Mouse (Mus musculus) kidney, adult 2 months (tissue): ENCODE data around the gene Ino80d. TPM values are rescaled to one million over a fixed set of nuclear protein-coding genes. Genes with fewer than 3 reads are reported as not detected.

Experiments
- DNase-seq: peaks from one replicate; pipeline ENCODE4 v3.0.0; 2021
- H3K27ac ChIP-seq: fragments of 200-500 bp; 2 replicates; pipeline ENCODE4 v1.5.1; 2012; ENCODE audit warnings: low read depth, low read length, control low read depth, inconsistent platforms; ENCODE audit not compliant: insufficient read depth
- H3K27me3 ChIP-seq: fragments of 200-500 bp; replicated peaks from 2 replicates; pipeline ENCODE4 v1.6.1; 2012; ENCODE audit warnings: mild to moderate bottlenecking, moderate library complexity, low read length, inconsistent platforms; ENCODE audit not compliant: control insufficient read depth, insufficient read depth
- H3K36me3 ChIP-seq: fragments of 200-500 bp; 2 replicates; pipeline ENCODE4 v1.6.1; 2012; ENCODE audit warnings: mild to moderate bottlenecking, moderate library complexity, low read length, inconsistent platforms; ENCODE audit not compliant: control insufficient read depth, insufficient read depth
- H3K4me1 ChIP-seq: fragments of 200-500 bp; 2 replicates; pipeline ENCODE4 v1.6.1; 2011; ENCODE audit warnings: low read length; ENCODE audit not compliant: control insufficient read depth, insufficient read depth
- H3K4me3 ChIP-seq: fragments of 200-500 bp; 2 replicates; pipeline ENCODE4 v1.5.1; 2011; ENCODE audit warnings: mild to moderate bottlenecking, low read depth, low read length, control low read depth; ENCODE audit not compliant: insufficient read depth
- CTCF ChIP-seq: fragments of 200-500 bp; conservative IDR thresholded peaks from 2 replicates; pipeline ENCODE4 v1.5.1; 2011; ENCODE audit warnings: low read depth, mild to moderate bottlenecking, control low read depth, low read length, moderate library complexity, mixed read lengths; ENCODE audit not compliant: insufficient read depth, insufficient read length
- POLR2A ChIP-seq: fragments of 200-500 bp; IDR thresholded peaks from one replicate; pipeline ENCODE4 v1.6.1; 2011; ENCODE audit warnings: low read depth, low read length, control low read depth
- WGBS: fragments of 180-500 bp; shearing (Covaris S2); methylation state at CpG from one replicate; pipeline ENCODE4 v1.1.7; 2018; 5-methylcytosine and 5-hydroxymethylcytosine counted together
- polyA plus RNA-seq: library from polyadenylated mRNA; depleted of rRNA; stranded (reverse); fragments of >200 nt; gene quantifications from 2 replicates; pipeline ENCODE4 v1.2.3, GENCODE M21; 2012

The Ino80d gene
- polyA plus RNA-seq, 1 experiment, result 8.1 TPM

- no peak overlapping the region for H3K4me3 ChIP-seq
- no peaks in the 10 kb centered on the region for H3K27me3 ChIP-seq
- peak; percentile 19 for DNase-seq
- TF ChIP-seq POLR2A (no peak), CTCF (no peak)
- WGBS, result 87% methylated on average over 3 of the region's 3 CpGs
- H3K36me3 ChIP-seq, result no peaks in the 10 kb centered on the region; the same call in none of the 2 replicates
- no peaks in the 10 kb centered on the region for H3K4me1 ChIP-seq
- no peak overlapping the region for H3K27ac ChIP-seq
Observed at GRCm38 (mm10) chr1:63049977-63050376, 64.5 kb downstream of the Ino80d start.

GRCm38 (mm10) chr1:63047983-63048382 lies 66.5 kb downstream of the Ino80d start:
- Histone ChIP-seq H3K27me3 (no peaks in the 10 kb centered on the region), H3K4me3 (no peak overlapping the region), H3K4me1 (no peaks in the 10 kb centered on the region), H3K27ac (no peak overlapping the region), H3K36me3 (no peaks in the 10 kb centered on the region; the same call in 1 of the 2 replicates)
- 74% methylated on average over 6 of the region's 6 CpGs for WGBS
- no peak for DNase-seq
- TF ChIP-seq CTCF (no peak), POLR2A (no peak)

- H3K27ac ChIP-seq, result no peak overlapping the region
- H3K27me3 ChIP-seq, result no peaks in the 10 kb centered on the region
- H3K36me3 ChIP-seq, result no peaks in the 10 kb centered on the region
- no peak for TF ChIP-seq CTCF
- TF ChIP-seq POLR2A, result no peak
- no peak for DNase-seq
- H3K4me1 ChIP-seq, result no peaks in the 10 kb centered on the region
- H3K4me3 ChIP-seq, result no peak overlapping the region
- 62% methylated on average over 3 of the region's 3 CpGs for WGBS
Observed at GRCm38 (mm10) chr1:63032929-63033328, 81.5 kb downstream of the Ino80d start.

- no peak overlapping the region for H3K27ac ChIP-seq
- TF ChIP-seq CTCF (no peak), POLR2A (no peak)
- DNase-seq, result no peak
- 24% methylated on average over 2 of the region's 2 CpGs for WGBS
- no peaks in the 10 kb centered on the region for H3K4me1 ChIP-seq
- no peaks in the 10 kb centered on the region for H3K27me3 ChIP-seq
- no peaks in the 10 kb centered on the region for H3K36me3 ChIP-seq
- no peak overlapping the region for H3K4me3 ChIP-seq
Observed at GRCm38 (mm10) chr1:63019916-63020315, 94.6 kb downstream of the Ino80d start.

- Histone ChIP-seq H3K4me1 (peaks cover 2% of the 10 kb centered on the region; the same call in 1 of the 2 replicates), H3K4me3 (no peak overlapping the region), H3K27me3 (no peaks in the 10 kb centered on the region), H3K36me3 (no peaks in the 10 kb centered on the region), H3K27ac (peak overlapping the region; percentile 5; the same call in 1 of the 2 replicates)
- no peak for TF ChIP-seq POLR2A
- TF ChIP-seq CTCF, result no peak
- 32% methylated on average over 12 of the region's 12 CpGs for WGBS
- peak; percentile 76 for DNase-seq
Observed at GRCm38 (mm10) chr1:63005013-63005646, 109.3 kb downstream of the Ino80d start.

GRCm38 (mm10) chr1:63001874-63002273 lies 112.6 kb downstream of the Ino80d start:
- no peak overlapping the region for H3K27ac ChIP-seq
- no peaks in the 10 kb centered on the region for H3K27me3 ChIP-seq
- peaks cover 2% of the 10 kb centered on the region; the same call in 1 of the 2 replicates for H3K4me1 ChIP-seq
- 74% methylated on average over 3 of the region's 3 CpGs for WGBS
- no peak overlapping the region for H3K4me3 ChIP-seq
- no peaks in the 10 kb centered on the region for H3K36me3 ChIP-seq
- DNase-seq, result no peak
- TF ChIP-seq CTCF (no peak), POLR2A (no peak)

- TF ChIP-seq POLR2A, result no peak
- TF ChIP-seq CTCF, result no peak
- Histone ChIP-seq H3K27ac (no peak overlapping the region), H3K4me1 (no peaks in the 10 kb centered on the region), H3K4me3 (no peak overlapping the region), H3K36me3 (no peaks in the 10 kb centered on the region), H3K27me3 (no peaks in the 10 kb centered on the region)
- no peak for DNase-seq
- 43% methylated on average over 1 of the region's 1 CpGs for WGBS
Observed at GRCm38 (mm10) chr1:62993348-62993747, 121.1 kb downstream of the Ino80d start.
